Mouse (Mus musculus): ENCODE results near the gene Wwc1. TPM values are rescaled to one million over a fixed set of nuclear protein-coding genes. Genes with fewer than 3 reads are reported as not detected.
A peak's percentile ranks its signal among the peaks of the same experiment; 100 is the strongest.

The Wwc1 gene
- polyA plus RNA-seq, 1 experiment from 2014 or later = 2.0 TPM

DNA sequence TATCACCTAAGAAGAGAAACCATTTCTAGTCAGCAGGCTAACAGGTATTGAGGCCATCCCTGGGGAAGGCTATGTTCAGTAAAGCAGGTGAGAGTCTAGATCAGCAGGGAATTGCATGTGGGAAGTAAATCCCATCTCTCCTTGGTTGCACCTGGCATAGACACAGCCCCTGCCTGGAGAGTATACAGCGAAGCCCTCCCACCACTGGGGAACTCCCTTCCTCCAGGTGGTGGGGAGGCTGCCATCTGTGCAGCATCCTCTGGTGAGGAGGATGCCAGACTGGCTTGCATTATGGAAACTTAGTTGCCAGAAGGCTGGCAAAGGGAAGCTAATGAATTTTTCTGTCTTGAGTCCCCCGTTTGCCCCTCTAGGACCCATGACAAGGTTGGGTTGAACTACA lies 11.5 kb upstream of the Wwc1 start:
- no peak for ATAC-seq (ENCODE audit: insufficient read depth)

DNA sequence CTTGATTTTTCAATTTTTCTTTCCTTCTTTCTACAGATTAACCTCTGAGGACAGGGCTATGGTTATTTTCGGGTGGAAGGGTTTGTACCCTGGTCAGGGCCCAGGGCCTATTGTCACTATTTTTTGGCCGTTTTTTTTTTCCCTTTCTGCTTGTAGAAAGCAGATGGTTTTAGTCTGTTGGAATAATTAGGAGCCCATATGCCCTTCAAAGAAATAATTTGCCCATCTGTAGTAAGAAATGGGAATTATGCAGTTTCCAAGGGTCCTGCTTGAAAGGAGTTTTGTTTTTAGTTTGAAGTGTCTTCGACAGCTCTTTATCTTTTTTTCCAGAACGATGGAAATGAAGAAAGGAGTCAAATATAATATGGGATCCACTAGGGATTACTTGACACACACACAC lies 9.6 kb upstream of the Wwc1 start:
- no peak overlapping the region for H3K9ac ChIP-seq
- no peak for ATAC-seq (ENCODE audit: insufficient read depth)
- H3K27me3 ChIP-seq = peaks cover 6% of the 10 kb centered on the region
- H3K27ac ChIP-seq (replicated peaks) = no peak overlapping the region
- H3K9me3 ChIP-seq (replicated peaks) = no peaks in the 10 kb centered on the region
- 46% methylated on average over 4 of the region's 4 CpGs for WGBS (ENCODE audit: insufficient replicate concordance)
- no peak overlapping the region for H3K4me2 ChIP-seq
- H3K36me3 ChIP-seq (replicated peaks) = no peaks in the 10 kb centered on the region
- no peak overlapping the region for H3K4me3 ChIP-seq (replicated peaks)
- peaks cover 6% of the 10 kb centered on the region; the same call in 1 of the 2 replicates for H3K4me1 ChIP-seq (replicated peaks)

More for the DNA sequence above, 11.5 kb upstream of the Wwc1 start:
- no peak overlapping the region for H3K4me3 ChIP-seq (replicated peaks)
- WGBS (ENCODE audit: insufficient replicate concordance) = 41% methylated on average over 2 of the region's 2 CpGs
- no peaks in the 10 kb centered on the region for H3K9me3 ChIP-seq (replicated peaks)
- no peaks in the 10 kb centered on the region for H3K4me1 ChIP-seq (replicated peaks)
- no peak overlapping the region for H3K4me2 ChIP-seq
- no peaks in the 10 kb centered on the region for H3K36me3 ChIP-seq (replicated peaks)
- H3K27ac ChIP-seq (replicated peaks) = no peak overlapping the region
- no peak overlapping the region for H3K9ac ChIP-seq
- no peaks in the 10 kb centered on the region for H3K27me3 ChIP-seq

DNA sequence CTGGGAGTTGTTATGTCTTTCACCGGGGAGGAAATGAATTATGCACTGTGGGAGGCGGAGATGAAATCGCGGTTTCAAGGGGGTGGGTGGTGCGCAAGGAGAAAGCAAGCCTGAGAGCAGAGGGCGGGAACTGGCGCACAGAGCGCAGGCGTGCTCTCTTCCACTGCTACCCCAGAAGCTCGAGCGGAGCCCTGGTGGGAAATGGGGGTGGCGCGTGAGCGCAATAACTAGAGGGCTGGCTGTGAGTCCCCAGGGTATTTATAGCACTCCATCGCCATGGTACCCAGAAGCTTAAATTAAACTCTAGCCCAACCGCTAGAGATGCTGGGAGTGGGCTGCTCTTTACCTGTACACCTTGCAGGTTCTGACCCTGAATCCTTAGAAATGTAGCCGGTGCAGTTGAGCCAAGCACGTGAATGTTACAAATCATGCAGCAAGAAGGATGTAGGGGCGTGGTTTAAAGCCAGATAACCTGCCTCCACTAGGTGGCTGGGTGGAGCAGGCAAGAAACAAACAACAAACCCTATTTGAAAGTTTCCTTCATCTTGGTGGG lies 5.6 kb upstream of the Wwc1 start:
- no peaks in the 10 kb centered on the region for H3K36me3 ChIP-seq (replicated peaks)
- H3K27ac ChIP-seq (replicated peaks) = no peak overlapping the region
- no peak for ATAC-seq (ENCODE audit: insufficient read depth)
- H3K4me1 ChIP-seq (replicated peaks) = peaks cover 6% of the 10 kb centered on the region; the same call in 1 of the 2 replicates
- no peak overlapping the region for H3K4me3 ChIP-seq (replicated peaks)
- WGBS (ENCODE audit: insufficient replicate concordance) = under 1% methylated on average over 19 of the region's 19 CpGs
- H3K4me2 ChIP-seq = peak overlapping the region; percentile 37
- H3K9ac ChIP-seq = no peak overlapping the region
- peaks cover 17% of the 10 kb centered on the region for H3K27me3 ChIP-seq
- H3K9me3 ChIP-seq (replicated peaks) = no peaks in the 10 kb centered on the region

DNA sequence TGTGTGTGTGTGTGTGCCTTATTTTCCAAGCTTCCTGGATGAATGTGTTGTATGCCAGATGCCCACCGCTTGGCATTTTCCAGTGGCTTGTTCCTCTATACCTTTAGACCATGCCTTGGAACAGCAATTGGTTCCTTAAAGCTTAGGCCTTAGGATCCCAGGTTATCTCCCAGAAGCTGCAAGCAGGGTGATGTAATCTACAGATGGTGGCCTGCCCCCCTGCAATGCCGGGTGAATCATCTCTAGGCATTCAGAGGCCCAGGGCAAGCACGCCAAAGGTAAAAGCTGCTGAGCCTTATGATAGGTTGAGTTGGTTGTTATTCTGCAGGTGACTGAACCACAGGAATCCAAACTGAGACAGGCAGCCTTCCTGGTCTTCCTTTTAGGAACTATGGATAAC lies 2.4 kb upstream of the Wwc1 start:
- H3K4me2 ChIP-seq = no peak overlapping the region
- 71% methylated on average over 3 of the region's 3 CpGs for WGBS (ENCODE audit: insufficient replicate concordance)
- H3K9ac ChIP-seq = no peak overlapping the region

DNA sequence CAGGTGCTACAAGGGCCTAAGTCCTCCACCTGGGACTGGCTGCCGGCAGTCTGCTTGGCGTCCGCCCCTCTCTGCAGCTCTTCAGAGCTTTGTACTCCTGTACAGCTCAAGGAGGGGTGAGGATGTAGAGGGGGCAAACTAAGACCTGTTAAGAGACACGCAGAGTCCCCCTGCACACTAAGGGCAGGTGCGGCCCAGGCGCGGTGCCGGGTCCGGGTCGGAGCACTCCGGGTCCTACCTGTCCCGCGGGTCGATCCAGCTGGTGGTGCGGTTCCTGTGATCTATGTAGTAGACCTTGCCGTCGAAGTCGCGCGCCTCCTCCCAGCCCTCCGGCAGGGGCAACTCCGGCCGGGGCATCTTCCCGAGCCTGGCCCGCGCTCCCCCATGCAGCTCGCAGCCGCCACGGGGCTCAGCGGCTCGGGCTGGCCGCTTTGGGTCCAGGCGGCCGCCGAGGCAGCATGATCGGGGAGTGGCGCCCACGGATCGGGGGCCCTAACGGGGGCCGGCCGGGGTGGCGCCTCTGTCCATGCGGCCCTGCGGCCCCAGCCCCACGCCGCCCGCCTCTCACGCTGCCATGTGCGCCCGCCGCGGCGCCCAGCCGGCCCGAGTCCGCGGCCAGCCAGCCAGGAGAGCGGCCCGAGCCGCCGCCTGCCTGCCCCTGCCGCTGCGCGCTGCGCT lies 455 bp downstream of the Wwc1 start:
- H3K27me3 ChIP-seq = peaks cover 49% of the 10 kb centered on the region
- peaks cover 3% of the 10 kb centered on the region; the same call in 1 of the 2 replicates for H3K4me1 ChIP-seq (replicated peaks)
- H3K4me3 ChIP-seq (replicated peaks) = peak overlapping the region; percentile 53
- peak overlapping the region; percentile 52 for H3K4me2 ChIP-seq
- no peaks in the 10 kb centered on the region for H3K9me3 ChIP-seq (replicated peaks)
- under 1% methylated on average over 46 of the region's 66 CpGs for WGBS (ENCODE audit: insufficient replicate concordance)
- H3K9ac ChIP-seq = no peak overlapping the region; the same call in 1 of the 2 replicates
- no peak overlapping the region for H3K27ac ChIP-seq (replicated peaks)
- ATAC-seq (ENCODE audit: insufficient read depth) = peak; percentile 43
- H3K36me3 ChIP-seq (replicated peaks) = no peaks in the 10 kb centered on the region

More for the DNA sequence above, 2.4 kb upstream of the Wwc1 start:
- no peaks in the 10 kb centered on the region for H3K9me3 ChIP-seq (replicated peaks)
- no peaks in the 10 kb centered on the region for H3K36me3 ChIP-seq (replicated peaks)
- peaks cover 49% of the 10 kb centered on the region for H3K27me3 ChIP-seq
- H3K4me3 ChIP-seq (replicated peaks) = no peak overlapping the region
- no peak overlapping the region for H3K27ac ChIP-seq (replicated peaks)
- ATAC-seq (ENCODE audit: insufficient read depth) = no peak
- peaks cover 6% of the 10 kb centered on the region; the same call in 1 of the 2 replicates for H3K4me1 ChIP-seq (replicated peaks)

DNA sequence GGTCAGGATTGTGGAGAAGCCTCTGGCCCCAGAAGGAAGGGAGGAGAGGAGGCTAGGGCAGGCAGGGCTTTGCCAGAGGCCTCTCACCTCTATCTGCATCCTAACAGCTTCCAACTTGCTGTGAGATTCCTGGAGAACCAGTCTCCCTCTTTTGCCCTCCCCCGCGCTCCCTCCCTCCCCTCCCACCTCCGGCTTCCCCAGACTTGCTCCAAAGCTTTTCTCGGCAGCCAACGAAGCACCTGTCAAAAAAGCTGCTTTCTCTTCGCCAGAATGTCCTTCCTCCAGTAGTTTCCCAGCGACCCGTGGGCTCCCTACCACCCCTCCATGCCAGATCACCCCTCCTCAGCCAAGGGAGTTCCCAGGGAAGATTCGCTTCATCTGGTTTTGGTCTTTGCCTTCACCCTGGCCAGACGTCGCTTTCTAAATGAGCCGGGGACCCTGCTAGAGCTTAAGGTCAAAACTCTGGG lies 1.0 kb downstream of the Wwc1 start:
- WGBS (ENCODE audit: insufficient replicate concordance) = 4% methylated on average over 12 of the region's 12 CpGs
- Histone ChIP-seq H3K27me3 (peaks cover 49% of the 10 kb centered on the region), H3K9ac (no peak overlapping the region)

DNA sequence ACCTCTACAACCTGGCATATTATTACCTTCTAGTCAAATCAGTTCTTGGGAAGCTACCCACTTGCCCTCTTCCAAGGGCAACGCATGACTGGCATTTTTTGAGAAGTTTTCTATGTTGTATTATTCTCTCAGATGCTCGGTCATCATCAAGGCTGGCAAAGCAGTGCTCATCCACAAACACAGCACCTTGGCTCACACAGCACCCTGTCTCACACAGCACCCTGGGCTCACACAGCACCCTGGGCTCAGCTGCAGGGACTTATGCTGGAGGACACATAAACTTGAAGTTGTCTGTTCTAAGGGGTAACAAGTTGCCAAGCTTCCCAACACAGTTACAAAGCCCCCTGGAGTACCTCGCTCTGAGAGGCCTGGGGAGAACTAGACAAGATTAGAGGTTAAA lies 2.5 kb downstream of the Wwc1 start:
- Histone ChIP-seq H3K4me2 (no peak overlapping the region), H3K27me3 (peaks cover 49% of the 10 kb centered on the region), H3K9me3 (replicated peaks) (no peaks in the 10 kb centered on the region), H3K9ac (no peak overlapping the region), H3K36me3 (replicated peaks) (no peaks in the 10 kb centered on the region), H3K4me1 (replicated peaks) (peaks cover 3% of the 10 kb centered on the region; the same call in 1 of the 2 replicates), H3K4me3 (replicated peaks) (no peak overlapping the region), H3K27ac (replicated peaks) (no peak overlapping the region)
- ATAC-seq (ENCODE audit: insufficient read depth) = no peak
- WGBS (ENCODE audit: insufficient replicate concordance) = 56% methylated on average over 3 of the region's 3 CpGs

More for the DNA sequence above, 1.0 kb downstream of the Wwc1 start:
- H3K36me3 ChIP-seq (replicated peaks) = no peaks in the 10 kb centered on the region
- no peak overlapping the region for H3K27ac ChIP-seq (replicated peaks)
- H3K9me3 ChIP-seq (replicated peaks) = no peaks in the 10 kb centered on the region
- peak overlapping the region; percentile 52 for H3K4me2 ChIP-seq
- peak overlapping the region; percentile 53 for H3K4me3 ChIP-seq (replicated peaks)
- H3K4me1 ChIP-seq (replicated peaks) = peaks cover 3% of the 10 kb centered on the region; the same call in 1 of the 2 replicates
- no peak for ATAC-seq (ENCODE audit: insufficient read depth)

DNA sequence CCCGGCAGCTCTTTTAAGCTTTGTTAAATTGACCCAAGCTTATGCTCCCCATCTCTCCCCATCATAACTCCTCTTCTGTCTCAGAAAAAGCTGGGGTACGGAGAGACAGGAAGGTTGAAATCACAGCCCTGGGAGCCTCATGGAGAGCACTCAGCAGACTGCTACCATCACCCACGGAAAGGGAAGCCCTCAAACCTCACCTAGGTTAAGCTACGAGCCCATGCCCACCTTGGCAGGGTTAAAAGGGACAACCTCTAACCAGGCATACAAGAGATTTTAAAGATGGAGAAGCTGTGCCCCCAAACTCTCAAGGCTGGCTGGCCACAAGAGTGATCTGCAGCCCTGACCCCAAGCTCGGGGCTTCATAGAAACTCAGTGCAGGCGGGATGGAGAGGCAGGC lies 3.2 kb downstream of the Wwc1 start:
- H3K27ac ChIP-seq (replicated peaks) = no peak overlapping the region
- no peak for ATAC-seq (ENCODE audit: insufficient read depth)

DNA sequence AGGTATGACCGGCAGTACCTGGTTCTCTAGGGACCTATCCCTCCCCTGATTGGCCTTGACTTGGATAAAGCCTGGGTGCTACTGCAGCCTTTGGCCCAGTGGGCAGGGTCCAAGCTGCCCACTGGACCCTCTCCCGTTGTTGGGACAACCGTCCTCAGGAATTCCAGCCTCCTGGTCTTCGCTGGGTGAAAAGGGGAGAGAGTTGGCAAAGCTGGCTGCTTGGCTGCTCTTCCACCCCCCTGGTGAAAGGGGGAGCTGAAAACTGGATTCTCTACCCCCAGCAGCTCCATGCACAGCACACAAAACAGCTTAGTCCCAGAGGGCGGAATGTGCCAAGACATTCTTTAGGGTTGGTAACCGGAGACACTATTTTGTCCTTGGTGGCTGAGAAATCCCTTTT lies 3.8 kb downstream of the Wwc1 start:
- Histone ChIP-seq H3K9ac (no peak overlapping the region), H3K27me3 (peaks cover 42% of the 10 kb centered on the region), H3K27ac (replicated peaks) (no peak overlapping the region), H3K4me2 (no peak overlapping the region), H3K4me3 (replicated peaks) (no peak overlapping the region), H3K4me1 (replicated peaks) (peaks cover 3% of the 10 kb centered on the region; the same call in 1 of the 2 replicates), H3K9me3 (replicated peaks) (no peaks in the 10 kb centered on the region), H3K36me3 (replicated peaks) (no peaks in the 10 kb centered on the region)
- ATAC-seq (ENCODE audit: insufficient read depth) = no peak
- 63% methylated on average over 6 of the region's 6 CpGs for WGBS (ENCODE audit: insufficient replicate concordance)

More for the DNA sequence above, 3.2 kb downstream of the Wwc1 start:
- Histone ChIP-seq H3K9ac (no peak overlapping the region), H3K4me2 (no peak overlapping the region), H3K4me3 (replicated peaks) (no peak overlapping the region), H3K9me3 (replicated peaks) (no peaks in the 10 kb centered on the region), H3K27me3 (peaks cover 48% of the 10 kb centered on the region), H3K36me3 (replicated peaks) (no peaks in the 10 kb centered on the region), H3K4me1 (replicated peaks) (peaks cover 3% of the 10 kb centered on the region; the same call in 1 of the 2 replicates)
- WGBS (ENCODE audit: insufficient replicate concordance) = 47% methylated on average over 6 of the region's 6 CpGs

DNA sequence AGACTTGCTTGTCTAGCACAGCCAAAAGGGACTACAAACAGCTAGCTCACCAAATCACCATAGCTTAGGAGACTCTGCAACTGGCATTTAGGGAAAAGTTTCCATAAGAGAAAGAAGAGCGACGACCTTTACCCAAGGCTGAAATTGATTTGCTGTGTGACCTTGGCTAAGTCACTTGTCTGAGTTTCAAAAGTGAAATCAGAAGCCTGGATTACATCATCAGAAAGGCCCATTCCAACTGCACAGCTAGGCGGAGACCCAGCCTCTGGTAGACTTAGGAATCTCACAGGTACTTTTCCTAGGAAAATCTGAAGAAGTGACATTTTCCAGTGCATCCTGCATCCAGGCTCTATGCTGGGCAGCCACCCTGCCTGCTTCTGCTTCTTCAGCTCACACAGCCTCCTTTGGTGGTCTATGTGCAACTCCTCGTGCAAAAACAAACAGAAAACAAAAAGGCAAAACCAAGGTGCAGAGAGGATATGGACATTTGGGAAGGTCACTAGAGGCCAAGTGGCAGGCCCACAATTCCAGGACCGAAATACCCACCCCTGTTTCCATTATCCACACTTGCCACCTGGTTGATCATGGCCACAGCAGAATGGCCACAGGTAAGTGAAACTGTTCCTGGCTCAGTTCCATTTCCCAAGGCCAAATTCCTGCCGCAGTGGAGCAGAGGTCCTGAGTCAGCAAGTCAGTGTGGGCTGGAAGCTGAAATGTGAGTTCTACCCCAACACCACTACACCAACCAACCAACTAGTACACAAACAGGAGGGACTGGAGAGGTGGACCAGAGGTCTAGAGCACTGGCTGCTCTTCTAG lies 5.5 kb downstream of the Wwc1 start:
- Histone ChIP-seq H3K36me3 (replicated peaks) (no peaks in the 10 kb centered on the region), H3K4me3 (replicated peaks) (no peak overlapping the region), H3K9me3 (replicated peaks) (no peaks in the 10 kb centered on the region), H3K9ac (no peak overlapping the region), H3K4me2 (no peak overlapping the region), H3K27ac (replicated peaks) (0 out of 2 replicates have a peak overlapping the region, but pooled peaks have one; percentile 33), H3K27me3 (peaks cover 27% of the 10 kb centered on the region), H3K4me1 (replicated peaks) (peaks cover 3% of the 10 kb centered on the region; the same call in 1 of the 2 replicates)
- 56% methylated on average over 6 of the region's 6 CpGs for WGBS (ENCODE audit: insufficient replicate concordance)
- ATAC-seq (ENCODE audit: insufficient read depth) = 0 out of 2 replicates have a peak, but pooled peaks have one; percentile 14

DNA sequence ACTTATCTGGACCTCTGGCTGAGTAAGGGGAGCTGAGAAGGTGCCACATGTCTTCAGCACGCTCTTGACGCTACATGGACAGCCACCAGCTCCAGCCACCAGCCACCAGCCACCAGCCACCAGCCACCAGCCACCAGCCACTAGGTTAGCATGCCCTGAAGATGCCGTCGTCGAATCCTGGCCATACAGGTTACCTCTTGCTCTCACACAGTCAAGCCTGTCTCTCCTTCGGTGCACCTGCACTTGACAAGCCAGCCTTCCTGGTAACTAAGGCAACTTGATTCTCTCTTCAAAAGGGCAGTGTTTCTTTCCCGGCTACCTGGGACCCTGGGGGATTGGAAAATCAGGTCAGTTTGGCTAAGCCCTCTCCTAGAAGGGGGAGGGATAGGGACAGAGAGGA lies 7.2 kb downstream of the Wwc1 start:
- 38% methylated on average over 7 of the region's 7 CpGs for WGBS (ENCODE audit: insufficient replicate concordance)
- H3K4me1 ChIP-seq (replicated peaks) = peaks cover 3% of the 10 kb centered on the region; the same call in 1 of the 2 replicates
- no peaks in the 10 kb centered on the region for H3K36me3 ChIP-seq (replicated peaks)
- no peaks in the 10 kb centered on the region for H3K9me3 ChIP-seq (replicated peaks)
- H3K4me3 ChIP-seq (replicated peaks) = no peak overlapping the region
- H3K27ac ChIP-seq (replicated peaks) = no peak overlapping the region
- no peak overlapping the region for H3K4me2 ChIP-seq
- no peak for ATAC-seq (ENCODE audit: insufficient read depth)
- H3K27me3 ChIP-seq = peaks cover 10% of the 10 kb centered on the region
- H3K9ac ChIP-seq = no peak overlapping the region

Measured in liver, embryonic 15.5 days (tissue).